Mouse (Mus musculus): ENCODE data around the gene Stat4. TPM values are rescaled to one million over a fixed set of nuclear protein-coding genes. Genes with fewer than 3 reads are reported as not detected.

Gene Stat4
- polyA plus RNA-seq, 1 experiment from 2014 or later = 12.0 TPM

- Histone ChIP-seq H3K4me2 (ENCODE audit: low read depth, low read length, severe bottlenecking) (no peak overlapping the region), H3K27ac (ENCODE audit: low read depth, low read length) (no peak overlapping the region), H3K9ac (ENCODE audit: low read length) (no peak overlapping the region), H3K4me1 (replicated peaks; ENCODE audit: control insufficient read depth, insufficient read depth, low read length) (no peaks in the 10 kb centered on the region; the same call in 1 of the 2 replicates), H3K27me3 (ENCODE audit: control insufficient read depth, insufficient read depth, low read length) (no peaks in the 10 kb centered on the region), H3K9me3 (ENCODE audit: control insufficient read depth, low read length) (no peaks in the 10 kb centered on the region), H3K36me3 (ENCODE audit: control insufficient read depth, insufficient read depth, low read length) (no peaks in the 10 kb centered on the region), H3K4me3 (ENCODE audit: low read depth, low read length) (no peak overlapping the region)
- 83% methylated on average over 8 of the region's 8 CpGs for WGBS
- ATAC-seq (replicated peaks; ENCODE audit: low FRiP score) = no peak
- DNase-seq (ENCODE audit: low spot score) = no peak
These were observed 5.1 kb downstream of the Stat4 start for GRCm38 (mm10) chr1:51991983-51992609.

GRCm38 (mm10) chr1:51996056-51996455 is 9.1 kb downstream of the Stat4 start:
- WGBS = 84% methylated on average over 3 of the region's 3 CpGs

GRCm38 (mm10) chr1:51996751-51997659 is 10.1 kb downstream of the Stat4 start:
- H3K4me2 ChIP-seq (ENCODE audit: low read depth, low read length, severe bottlenecking) = no peak overlapping the region
- no peak overlapping the region for H3K27ac ChIP-seq (ENCODE audit: low read depth, low read length)
- H3K9me3 ChIP-seq (ENCODE audit: control insufficient read depth, low read length) = no peaks in the 10 kb centered on the region
- ATAC-seq (replicated peaks; ENCODE audit: low FRiP score) = no peak
- WGBS = 62% methylated on average over 11 of the region's 11 CpGs
- no peaks in the 10 kb centered on the region for H3K27me3 ChIP-seq (ENCODE audit: control insufficient read depth, insufficient read depth, low read length)
- no peaks in the 10 kb centered on the region; the same call in 1 of the 2 replicates for H3K4me1 ChIP-seq (replicated peaks; ENCODE audit: control insufficient read depth, insufficient read depth, low read length)
- H3K9ac ChIP-seq (ENCODE audit: low read length) = no peak overlapping the region
- no peak overlapping the region for H3K4me3 ChIP-seq (ENCODE audit: low read depth, low read length)
- no peaks in the 10 kb centered on the region for H3K36me3 ChIP-seq (ENCODE audit: control insufficient read depth, insufficient read depth, low read length)
- DNase-seq (ENCODE audit: low spot score) = no peak

More at GRCm38 (mm10) chr1:51996056-51996455, 9.1 kb downstream of the Stat4 start:
- no peaks in the 10 kb centered on the region for H3K9me3 ChIP-seq (ENCODE audit: control insufficient read depth, low read length)
- no peak for DNase-seq (ENCODE audit: low spot score)
- no peak for ATAC-seq (replicated peaks; ENCODE audit: low FRiP score)
- H3K27me3 ChIP-seq (ENCODE audit: control insufficient read depth, insufficient read depth, low read length) = no peaks in the 10 kb centered on the region
- H3K27ac ChIP-seq (ENCODE audit: low read depth, low read length) = no peak overlapping the region
- no peaks in the 10 kb centered on the region; the same call in 1 of the 2 replicates for H3K4me1 ChIP-seq (replicated peaks; ENCODE audit: control insufficient read depth, insufficient read depth, low read length)
- H3K4me2 ChIP-seq (ENCODE audit: low read depth, low read length, severe bottlenecking) = no peak overlapping the region
- no peak overlapping the region for H3K4me3 ChIP-seq (ENCODE audit: low read depth, low read length)
- no peaks in the 10 kb centered on the region for H3K36me3 ChIP-seq (ENCODE audit: control insufficient read depth, insufficient read depth, low read length)
- no peak overlapping the region for H3K9ac ChIP-seq (ENCODE audit: low read length)

DNA sequence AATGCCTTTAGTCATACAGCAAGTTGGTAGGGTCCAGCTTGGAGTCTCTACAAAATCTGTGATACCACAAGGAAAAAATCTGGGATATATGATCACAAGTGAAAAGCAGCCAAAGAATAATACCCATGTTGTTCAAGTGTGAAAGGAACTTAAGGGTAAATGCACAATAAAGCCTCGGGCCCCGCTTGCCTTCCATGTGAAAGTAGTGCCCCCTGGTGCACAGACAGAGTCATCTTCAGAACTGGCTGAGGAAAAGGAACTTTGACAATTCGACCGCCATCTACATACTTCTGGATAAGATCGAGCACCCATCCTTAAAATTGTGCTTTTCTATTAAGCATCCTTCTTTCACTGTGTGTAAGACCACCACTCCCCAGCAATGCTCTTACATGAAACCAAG is 11.6 kb downstream of the Stat4 start:
- no peaks in the 10 kb centered on the region for H3K27me3 ChIP-seq (ENCODE audit: control insufficient read depth, insufficient read depth, low read length)
- WGBS = 56% methylated on average over 5 of the region's 5 CpGs
- H3K27ac ChIP-seq (ENCODE audit: low read depth, low read length) = no peak overlapping the region
- DNase-seq (ENCODE audit: low spot score) (no peak), ATAC-seq (replicated peaks; ENCODE audit: low FRiP score) (no peak)
- H3K4me2 ChIP-seq (ENCODE audit: low read depth, low read length, severe bottlenecking) = no peak overlapping the region
- H3K36me3 ChIP-seq (ENCODE audit: control insufficient read depth, insufficient read depth, low read length) = no peaks in the 10 kb centered on the region
- H3K4me3 ChIP-seq (ENCODE audit: low read depth, low read length) = no peak overlapping the region
- H3K9ac ChIP-seq (ENCODE audit: low read length) = no peak overlapping the region
- no peaks in the 10 kb centered on the region for H3K9me3 ChIP-seq (ENCODE audit: control insufficient read depth, low read length)
- H3K4me1 ChIP-seq (replicated peaks; ENCODE audit: control insufficient read depth, insufficient read depth, low read length) = no peaks in the 10 kb centered on the region; the same call in 1 of the 2 replicates

DNA sequence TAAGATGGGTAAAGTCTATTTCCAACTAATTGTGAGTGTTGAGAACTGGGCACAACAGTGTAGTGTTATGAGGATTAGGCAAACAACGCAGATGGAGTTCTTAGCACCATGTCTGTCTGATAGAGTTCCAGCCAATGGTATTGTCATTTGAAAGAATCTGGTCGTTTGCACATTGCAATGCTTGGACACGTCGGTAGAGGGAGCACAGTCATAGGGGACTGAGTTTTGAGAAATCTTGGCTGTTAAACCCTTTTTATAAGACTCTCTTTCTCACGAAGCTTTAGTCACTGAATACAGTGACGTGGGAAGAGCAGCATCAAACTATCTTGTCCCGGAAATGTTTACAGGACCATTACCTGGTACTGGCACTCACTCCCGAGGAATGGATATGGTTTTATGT is 17.1 kb downstream of the Stat4 start:
- DNase-seq (ENCODE audit: low spot score) = peak; percentile 85
- H3K27me3 ChIP-seq (ENCODE audit: control insufficient read depth, insufficient read depth, low read length) = no peaks in the 10 kb centered on the region
- no peak overlapping the region for H3K4me3 ChIP-seq (ENCODE audit: low read depth, low read length)
- H3K4me2 ChIP-seq (ENCODE audit: low read depth, low read length, severe bottlenecking) = no peak overlapping the region
- WGBS = 27% methylated on average over 8 of the region's 8 CpGs
- H3K27ac ChIP-seq (ENCODE audit: low read depth, low read length) = no peak overlapping the region
- H3K4me1 ChIP-seq (replicated peaks; ENCODE audit: control insufficient read depth, insufficient read depth, low read length) = peaks cover 4% of the 10 kb centered on the region; the same call in 1 of the 2 replicates
- no peaks in the 10 kb centered on the region for H3K9me3 ChIP-seq (ENCODE audit: control insufficient read depth, low read length)
- no peak overlapping the region for H3K9ac ChIP-seq (ENCODE audit: low read length)
- peak; percentile 57; the same call in 1 of the 2 replicates for ATAC-seq (replicated peaks; ENCODE audit: low FRiP score)
- H3K36me3 ChIP-seq (ENCODE audit: control insufficient read depth, insufficient read depth, low read length) = no peaks in the 10 kb centered on the region

DNA sequence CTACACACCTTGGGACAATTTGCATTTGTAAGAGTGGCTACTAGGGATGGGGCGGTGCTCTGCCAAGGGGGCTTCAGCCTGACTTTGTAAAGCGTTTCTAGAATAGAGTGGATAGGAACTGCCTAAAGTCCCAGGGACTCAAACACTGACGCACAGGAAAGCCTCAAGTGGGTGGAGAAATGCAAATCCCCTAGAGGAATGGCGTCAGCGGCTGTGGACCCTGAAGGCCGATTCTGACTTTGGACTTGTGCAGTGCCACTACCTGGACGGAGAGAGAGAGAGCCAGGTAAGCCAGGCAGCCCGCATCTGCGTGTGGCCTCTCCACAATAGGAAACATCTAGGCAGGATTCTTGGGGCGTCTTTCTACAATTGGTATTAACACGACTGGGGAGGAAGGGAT is 21.5 kb downstream of the Stat4 start:
- Histone ChIP-seq H3K27me3 (ENCODE audit: control insufficient read depth, insufficient read depth, low read length) (no peaks in the 10 kb centered on the region), H3K4me1 (replicated peaks; ENCODE audit: control insufficient read depth, insufficient read depth, low read length) (peaks cover 4% of the 10 kb centered on the region; the same call in 1 of the 2 replicates), H3K36me3 (ENCODE audit: control insufficient read depth, insufficient read depth, low read length) (no peaks in the 10 kb centered on the region), H3K4me2 (ENCODE audit: low read depth, low read length, severe bottlenecking) (peak overlapping the region; percentile 52), H3K4me3 (ENCODE audit: low read depth, low read length) (peak overlapping the region; percentile 30), H3K27ac (ENCODE audit: low read depth, low read length) (no peak overlapping the region), H3K9ac (ENCODE audit: low read length) (peak overlapping the region; percentile 43), H3K9me3 (ENCODE audit: control insufficient read depth, low read length) (no peaks in the 10 kb centered on the region)
- no peak for DNase-seq (ENCODE audit: low spot score)
- 4% methylated on average over 11 of the region's 11 CpGs for WGBS
- no peak for ATAC-seq (replicated peaks; ENCODE audit: low FRiP score)

- Histone ChIP-seq H3K4me2 (ENCODE audit: low read depth, low read length, severe bottlenecking) (peak overlapping the region; percentile 52), H3K4me1 (replicated peaks; ENCODE audit: control insufficient read depth, insufficient read depth, low read length) (peaks cover 4% of the 10 kb centered on the region; the same call in 1 of the 2 replicates), H3K27ac (ENCODE audit: low read depth, low read length) (no peak overlapping the region), H3K36me3 (ENCODE audit: control insufficient read depth, insufficient read depth, low read length) (no peaks in the 10 kb centered on the region), H3K4me3 (ENCODE audit: low read depth, low read length) (peak overlapping the region; percentile 30), H3K27me3 (ENCODE audit: control insufficient read depth, insufficient read depth, low read length) (no peaks in the 10 kb centered on the region), H3K9ac (ENCODE audit: low read length) (peak overlapping the region; percentile 43), H3K9me3 (ENCODE audit: control insufficient read depth, low read length) (no peaks in the 10 kb centered on the region)
- under 1% methylated on average over 12 of the region's 12 CpGs for WGBS
- DNase-seq (ENCODE audit: low spot score) (no peak), ATAC-seq (replicated peaks; ENCODE audit: low FRiP score) (peak; percentile 43; the same call in 1 of the 2 replicates)
These were observed 22.0 kb downstream of the Stat4 start for GRCm38 (mm10) chr1:52008947-52009346.

DNA sequence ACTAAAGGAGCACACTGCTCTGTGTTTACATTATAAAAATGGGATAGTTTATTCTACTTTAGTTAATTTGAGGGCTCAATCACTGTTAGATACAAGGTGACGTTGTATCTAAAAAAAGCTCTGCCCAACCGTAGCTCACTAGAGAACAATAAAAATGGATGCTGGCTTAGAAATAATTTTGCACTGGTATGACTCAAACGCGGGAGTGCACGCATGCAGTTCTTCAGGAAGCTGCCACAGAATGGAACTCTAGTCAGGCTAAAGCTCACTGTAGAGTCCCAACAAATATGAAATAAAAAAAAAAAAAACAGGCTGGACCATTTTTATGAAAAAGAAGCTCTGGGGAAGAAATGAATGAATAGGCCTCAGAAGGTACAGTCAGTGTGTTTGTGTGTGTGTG is 23.8 kb downstream of the Stat4 start:
- WGBS = 93% methylated on average over 5 of the region's 5 CpGs
- no peak overlapping the region for H3K4me2 ChIP-seq (ENCODE audit: low read depth, low read length, severe bottlenecking)
- H3K4me1 ChIP-seq (replicated peaks; ENCODE audit: control insufficient read depth, insufficient read depth, low read length) = peaks cover 4% of the 10 kb centered on the region; the same call in 1 of the 2 replicates
- no peak for DNase-seq (ENCODE audit: low spot score)
- no peaks in the 10 kb centered on the region for H3K9me3 ChIP-seq (ENCODE audit: control insufficient read depth, low read length)
- no peak for ATAC-seq (replicated peaks; ENCODE audit: low FRiP score)
- no peaks in the 10 kb centered on the region for H3K27me3 ChIP-seq (ENCODE audit: control insufficient read depth, insufficient read depth, low read length)
- H3K36me3 ChIP-seq (ENCODE audit: control insufficient read depth, insufficient read depth, low read length) = no peaks in the 10 kb centered on the region
- H3K4me3 ChIP-seq (ENCODE audit: low read depth, low read length) = no peak overlapping the region
- no peak overlapping the region for H3K27ac ChIP-seq (ENCODE audit: low read depth, low read length)
- H3K9ac ChIP-seq (ENCODE audit: low read length) = no peak overlapping the region
